Mouse (Mus musculus): ENCODE measurements around the gene Specc1. TPM values are rescaled to one million over a fixed set of nuclear protein-coding genes. Genes with fewer than 3 reads are reported as not detected.

Specc1 gene
- polyA plus RNA-seq, 1 experiment from 2014 or later = 15.7 TPM

- H3K36me3 ChIP-seq (replicated peaks) = no peaks in the 10 kb centered on the region
- no peaks in the 10 kb centered on the region for H3K9me3 ChIP-seq
- H3K4me1 ChIP-seq = no peaks in the 10 kb centered on the region
- ATAC-seq (ENCODE audit: low FRiP score) = no peak
- H3K4me2 ChIP-seq = no peak overlapping the region
- H3K9ac ChIP-seq = no peak overlapping the region
- no peak overlapping the region for H3K4me3 ChIP-seq (replicated peaks)
- H3K27me3 ChIP-seq = no peaks in the 10 kb centered on the region
- H3K27ac ChIP-seq = no peak overlapping the region
- WGBS = 83% methylated on average over 3 of the region's 3 CpGs
Measured at GRCm38 (mm10) chr11:62088651-62089050, 132.1 kb downstream of the Specc1 start.

- H3K27me3 ChIP-seq = no peaks in the 10 kb centered on the region
- ATAC-seq (ENCODE audit: low FRiP score) = no peak
- WGBS = 87% methylated on average over 6 of the region's 6 CpGs
- H3K4me2 ChIP-seq = no peak overlapping the region
- H3K9me3 ChIP-seq = no peaks in the 10 kb centered on the region
- H3K9ac ChIP-seq = no peak overlapping the region
- no peak overlapping the region for H3K27ac ChIP-seq
- no peaks in the 10 kb centered on the region for H3K4me1 ChIP-seq
- H3K36me3 ChIP-seq (replicated peaks) = no peaks in the 10 kb centered on the region
- no peak overlapping the region for H3K4me3 ChIP-seq (replicated peaks)
Measured at GRCm38 (mm10) chr11:62090321-62090720, 133.8 kb downstream of the Specc1 start.

GRCm38 (mm10) chr11:62103380-62103911 is 146.9 kb downstream of the Specc1 start:
- no peaks in the 10 kb centered on the region for H3K9me3 ChIP-seq
- H3K36me3 ChIP-seq (replicated peaks) = no peaks in the 10 kb centered on the region
- no peaks in the 10 kb centered on the region for H3K27me3 ChIP-seq
- H3K4me2 ChIP-seq = no peak overlapping the region
- H3K27ac ChIP-seq = no peak overlapping the region
- WGBS = 81% methylated on average over 3 of the region's 3 CpGs
- H3K4me1 ChIP-seq = peaks cover 8% of the 10 kb centered on the region; the same call in 1 of the 2 replicates
- ATAC-seq (ENCODE audit: low FRiP score) = no peak
- H3K4me3 ChIP-seq (replicated peaks) = no peak overlapping the region
- no peak overlapping the region for H3K9ac ChIP-seq

GRCm38 (mm10) chr11:62106401-62106871 is 149.9 kb downstream of the Specc1 start:
- Histone ChIP-seq H3K4me1 (peaks cover 8% of the 10 kb centered on the region; the same call in 1 of the 2 replicates), H3K9ac (no peak overlapping the region), H3K9me3 (no peaks in the 10 kb centered on the region), H3K4me3 (replicated peaks) (no peak overlapping the region), H3K27ac (peak overlapping the region; percentile 46; the same call in 1 of the 2 replicates), H3K4me2 (no peak overlapping the region), H3K36me3 (replicated peaks) (no peaks in the 10 kb centered on the region), H3K27me3 (no peaks in the 10 kb centered on the region)
- no peak for ATAC-seq (ENCODE audit: low FRiP score)
- 76% methylated on average over 1 of the region's 1 CpGs for WGBS

GRCm38 (mm10) chr11:62107272-62107836 is 150.8 kb downstream of the Specc1 start:
- ATAC-seq (ENCODE audit: low FRiP score) = no peak
- WGBS = 96% methylated on average over 2 of the region's 2 CpGs

GRCm38 (mm10) chr11:62118561-62118960 is 162.0 kb downstream of the Specc1 start:
- no peak overlapping the region for H3K27ac ChIP-seq
- no peaks in the 10 kb centered on the region for H3K27me3 ChIP-seq
- peaks cover 14% of the 10 kb centered on the region for H3K36me3 ChIP-seq (replicated peaks)
- no peak overlapping the region for H3K4me3 ChIP-seq (replicated peaks)
- 92% methylated on average over 9 of the region's 9 CpGs for WGBS
- no peak overlapping the region for H3K4me2 ChIP-seq
- H3K4me1 ChIP-seq = no peaks in the 10 kb centered on the region
- ATAC-seq (ENCODE audit: low FRiP score) = no peak
- H3K9ac ChIP-seq = no peak overlapping the region
- H3K9me3 ChIP-seq = no peaks in the 10 kb centered on the region

More at GRCm38 (mm10) chr11:62107272-62107836, 150.8 kb downstream of the Specc1 start:
- H3K4me2 ChIP-seq = no peak overlapping the region
- H3K36me3 ChIP-seq (replicated peaks) = no peaks in the 10 kb centered on the region
- no peaks in the 10 kb centered on the region for H3K9me3 ChIP-seq
- H3K9ac ChIP-seq = no peak overlapping the region
- H3K4me1 ChIP-seq = peaks cover 8% of the 10 kb centered on the region; the same call in 1 of the 2 replicates
- H3K4me3 ChIP-seq (replicated peaks) = no peak overlapping the region
- no peak overlapping the region for H3K27ac ChIP-seq
- H3K27me3 ChIP-seq = no peaks in the 10 kb centered on the region

GRCm38 (mm10) chr11:62119871-62120270 is 163.3 kb downstream of the Specc1 start:
- ATAC-seq (ENCODE audit: low FRiP score) = no peak
- Histone ChIP-seq H3K4me2 (no peak overlapping the region), H3K36me3 (replicated peaks) (peaks cover 14% of the 10 kb centered on the region), H3K4me1 (no peaks in the 10 kb centered on the region), H3K27me3 (no peaks in the 10 kb centered on the region), H3K4me3 (replicated peaks) (no peak overlapping the region), H3K9ac (no peak overlapping the region), H3K9me3 (no peaks in the 10 kb centered on the region), H3K27ac (no peak overlapping the region)
- 62% methylated on average over 3 of the region's 3 CpGs for WGBS

- H3K9me3 ChIP-seq = no peaks in the 10 kb centered on the region
- H3K4me1 ChIP-seq = no peaks in the 10 kb centered on the region
- H3K27me3 ChIP-seq = no peaks in the 10 kb centered on the region
- no peak overlapping the region for H3K4me3 ChIP-seq (replicated peaks)
- 78% methylated on average over 5 of the region's 5 CpGs for WGBS
- ATAC-seq (ENCODE audit: low FRiP score) = no peak
- no peak overlapping the region for H3K9ac ChIP-seq
- peaks cover 14% of the 10 kb centered on the region for H3K36me3 ChIP-seq (replicated peaks)
- no peak overlapping the region for H3K4me2 ChIP-seq
- no peak overlapping the region for H3K27ac ChIP-seq
Measured at GRCm38 (mm10) chr11:62121365-62121764, 164.8 kb downstream of the Specc1 start.

GRCm38 (mm10) chr11:62127692-62128091 is 171.1 kb downstream of the Specc1 start:
- ATAC-seq (ENCODE audit: low FRiP score) = no peak
- Histone ChIP-seq H3K9me3 (no peaks in the 10 kb centered on the region), H3K4me2 (no peak overlapping the region), H3K4me1 (peaks cover 15% of the 10 kb centered on the region), H3K4me3 (replicated peaks) (no peak overlapping the region), H3K27ac (no peak overlapping the region), H3K36me3 (replicated peaks) (peaks cover 6% of the 10 kb centered on the region; the same call in 1 of the 2 replicates), H3K9ac (no peak overlapping the region), H3K27me3 (peaks cover 6% of the 10 kb centered on the region; the same call in 1 of the 2 replicates)
- 35% methylated on average over 3 of the region's 3 CpGs for WGBS

GRCm38 (mm10) chr11:62128197-62128596 is 171.6 kb downstream of the Specc1 start:
- ATAC-seq (ENCODE audit: low FRiP score) = no peak
- H3K27ac ChIP-seq = no peak overlapping the region
- H3K4me1 ChIP-seq = peaks cover 15% of the 10 kb centered on the region
- no peaks in the 10 kb centered on the region for H3K9me3 ChIP-seq
- peaks cover 6% of the 10 kb centered on the region; the same call in 1 of the 2 replicates for H3K27me3 ChIP-seq
- H3K36me3 ChIP-seq (replicated peaks) = peaks cover 10% of the 10 kb centered on the region; the same call in 1 of the 2 replicates
- H3K4me3 ChIP-seq (replicated peaks) = no peak overlapping the region
- 86% methylated on average over 8 of the region's 8 CpGs for WGBS
- no peak overlapping the region for H3K9ac ChIP-seq
- H3K4me2 ChIP-seq = no peak overlapping the region

GRCm38 (mm10) chr11:62130191-62130590 is 173.6 kb downstream of the Specc1 start:
- Histone ChIP-seq H3K9me3 (no peaks in the 10 kb centered on the region), H3K27me3 (peaks cover 6% of the 10 kb centered on the region; the same call in 1 of the 2 replicates), H3K4me3 (replicated peaks) (no peak overlapping the region), H3K9ac (no peak overlapping the region), H3K4me1 (peaks cover 15% of the 10 kb centered on the region), H3K4me2 (no peak overlapping the region), H3K36me3 (replicated peaks) (peaks cover 10% of the 10 kb centered on the region; the same call in 1 of the 2 replicates), H3K27ac (no peak overlapping the region)
- WGBS = 9% methylated on average over 3 of the region's 3 CpGs
- no peak for ATAC-seq (ENCODE audit: low FRiP score)

- ATAC-seq (ENCODE audit: low FRiP score) = no peak
- peaks cover 15% of the 10 kb centered on the region for H3K4me1 ChIP-seq
- peaks cover 6% of the 10 kb centered on the region; the same call in 1 of the 2 replicates for H3K27me3 ChIP-seq
- no peak overlapping the region for H3K9ac ChIP-seq
- no peaks in the 10 kb centered on the region for H3K9me3 ChIP-seq
- H3K4me2 ChIP-seq = no peak overlapping the region
- H3K4me3 ChIP-seq (replicated peaks) = no peak overlapping the region
- H3K27ac ChIP-seq = no peak overlapping the region
- 21% methylated on average over 2 of the region's 2 CpGs for WGBS
- peaks cover 10% of the 10 kb centered on the region for H3K36me3 ChIP-seq (replicated peaks)
Measured at GRCm38 (mm10) chr11:62130685-62131295, 174.2 kb downstream of the Specc1 start.
